Mouse (Mus musculus) spleen, adult 2 months (tissue): ENCODE results near the gene Abtb1.

ENCODE experiments used
- CTCF ChIP-seq: fragments of 200-500 bp; IDR thresholded peaks from 2 replicates; pipeline ENCODE4 v1.5.1; 2011; ENCODE audit warnings: mild to moderate bottlenecking, inconsistent platforms; ENCODE audit not compliant: insufficient read depth, insufficient read length, insufficient replicate concordance; ENCODE audit errors: extremely low read depth
- POLR2A ChIP-seq: fragments of 200-500 bp; IDR thresholded peaks from 2 replicates; pipeline ENCODE4 v1.6.1; 2011; ENCODE audit warnings: low read depth, low read length, inconsistent platforms

GRCm38 (mm10) chr6:88837999-88838398, 3.8 kb downstream of the Abtb1 start:
- TF ChIP-seq POLR2A (no peak), CTCF (no peak)
